ENCODE assay signal across 8 mouse cellular contexts in the genomic region with DNA sequence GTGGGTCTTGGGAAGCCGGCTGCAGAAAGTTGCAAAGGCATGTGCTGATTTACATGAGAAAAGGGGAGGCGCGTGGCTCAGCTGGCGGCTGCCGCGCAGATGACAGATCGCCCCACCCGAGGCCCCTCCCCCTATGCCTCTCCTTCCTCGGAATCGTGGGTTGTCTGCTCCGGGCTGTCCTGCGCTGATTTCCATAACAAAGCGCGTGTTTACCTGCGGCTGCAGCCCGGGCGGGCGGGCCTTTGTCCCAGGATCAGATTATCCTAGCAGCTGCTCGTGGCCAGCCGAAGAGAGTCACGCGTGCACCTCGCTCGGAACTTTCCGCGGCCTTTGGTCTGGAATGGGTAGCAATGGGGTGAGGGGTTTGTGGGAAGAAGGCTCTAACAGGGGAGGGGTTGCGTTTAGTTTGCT. TPM values are rescaled to one million over a fixed set of nuclear protein-coding genes. Genes with fewer than 3 reads are reported as not detected.
DNase-seq lines count a peak whose midpoint lies in the region; ATAC-seq lines count a peak whose summit lies in the region.

No protein-coding gene starts in this region.

- H3K9ac ChIP-seq in stomach, embryonic 16.5 days (ENCODE audit: low read length): peak overlapping the region; percentile 70

- H3K4me2 ChIP-seq in stomach, embryonic 16.5 days (ENCODE audit: low read depth, low read length): peak overlapping the region; percentile 80

- peaks cover 48% of the 10 kb centered on the region for H3K4me1 ChIP-seq in megakaryocyte, embryonic 14.5 days
- H3K4me1 ChIP-seq in stomach, embryonic 16.5 days (ENCODE audit: control insufficient read depth, insufficient read depth, low read length): peaks cover 22% of the 10 kb centered on the region

- H3K27ac ChIP-seq in stomach, embryonic 16.5 days (ENCODE audit: low read length): peak overlapping the region; percentile 48; the same call in 1 of the 2 replicates

- peak overlapping the region; percentile 81 for H3K4me3 ChIP-seq in megakaryocyte, embryonic 14.5 days (replicated peaks)
- peak overlapping the region; percentile 51 for H3K4me3 ChIP-seq in stomach, embryonic 16.5 days (replicated peaks; ENCODE audit: low read length)

- peak; percentile 42 to 52 for DNase-seq in urinary bladder, adult 18-20 months (ENCODE audit: low spot score in 2 of 2)
- no peak for DNase-seq in urinary bladder, postnatal 10 days (ENCODE audit: low spot score)
- peak; percentile 78 for DNase-seq in embryo, embryonic 9.5 days (ENCODE audit: extremely low spot score)
- peak; percentile 41 to 56 for DNase-seq in left cerebral cortex, postnatal 14 days (ENCODE audit: low spot score in 2 of 2)
- DNase-seq in natural killer cell, adult 2 months (ENCODE audit: low spot score in 2 of 2): no peak

- intact Hi-C loops in left cerebral cortex, postnatal 14 days (cut with DNase I): no loop called here

- peaks cover 91% of the 10 kb centered on the region for H3K27me3 ChIP-seq in megakaryocyte, embryonic 14.5 days (replicated peaks)
- peaks cover 20% of the 10 kb centered on the region for H3K27me3 ChIP-seq in stomach, embryonic 16.5 days (ENCODE audit: control insufficient read depth, insufficient read depth, low read length)

- H3K36me3 ChIP-seq in megakaryocyte, embryonic 14.5 days (replicated peaks; ENCODE audit: low read length): no peaks in the 10 kb centered on the region
- no peaks in the 10 kb centered on the region for H3K36me3 ChIP-seq in stomach, embryonic 16.5 days (ENCODE audit: control insufficient read depth, insufficient read depth, low read length)

- peaks cover 4% of the 10 kb centered on the region; the same call in 1 of the 2 replicates for H3K9me3 ChIP-seq in megakaryocyte, embryonic 14.5 days
- H3K9me3 ChIP-seq in stomach, embryonic 16.5 days (replicated peaks; ENCODE audit: control insufficient read depth, low read length): no peaks in the 10 kb centered on the region

- WGBS in stomach, embryonic 16.5 days: under 1% methylated on average over 27 of the region's 27 CpGs

- ATAC-seq in hematopoietic stem cell, adult 5-6 weeks (replicated peaks in 1 of 2; ENCODE audit: insufficient read depth in 1 of 2, low FRiP score in 2 of 2, low TSS enrichment in 1 of 2, low read depth in 1 of 2, poor library complexity in 2 of 2, severe bottlenecking in 2 of 2): peak; percentile 30 to 67
- ATAC-seq in stomach, embryonic 16.5 days (ENCODE audit: insufficient read depth, low FRiP score): peak; percentile 65; the same call in 1 of the 2 replicates

RNA-seq across cellular contexts. Expression of a gene that starts 4.0 kb away (rescaled TPM):
- total RNA-seq in hematopoietic stem cell, adult 5-6 weeks (2017): 1.1 and 2.2 TPM in 2 replicates
- 1 to 10 TPM; 8.2 to 9.0 TPM for total RNA-seq in left cerebral cortex, postnatal 14 days (2021)
- polyA plus RNA-seq in megakaryocyte, embryonic 14.5 days (2012; ENCODE audit: insufficient read depth, low replicate concordance): 0.22 TPM in 1 of 2 replicates, not detected in the other
- polyA plus RNA-seq in stomach, embryonic 16.5 days (2015; fragmentation: Nextera tagmentation; extraction: Ambion mirVana): 13.0 and 13.6 TPM in 2 replicates

RNA-seq across cellular contexts. Expression of a gene that starts 15.4 kb away (rescaled TPM):
- 20.7 and 25.1 TPM in 2 replicates for total RNA-seq in hematopoietic stem cell, adult 5-6 weeks (2017)
- 10 to 100 TPM; 34.2 to 38.5 TPM for total RNA-seq in left cerebral cortex, postnatal 14 days (2021)
- polyA plus RNA-seq in megakaryocyte, embryonic 14.5 days (2012; ENCODE audit: insufficient read depth, low replicate concordance): 1.4 and 1.5 TPM in 2 replicates
- 27.8 and 28.8 TPM in 2 replicates for polyA plus RNA-seq in stomach, embryonic 16.5 days (2015; fragmentation: Nextera tagmentation; extraction: Ambion mirVana)

Comparison
In these comparisons a context has a peak if more than half of its experiments do, and no peak if none do; other contexts are left out.
1. DNase-seq: peak in urinary bladder, adult 18-20 months (2 of 2), embryo, embryonic 9.5 days (single experiment) and left cerebral cortex, postnatal 14 days (2 of 2); none in urinary bladder, postnatal 10 days (single experiment) and natural killer cell, adult 2 months (0 of 2).